Mouse (Mus musculus) forebrain, embryonic 12.5 days (tissue): ENCODE measurements around the gene Cdr2. TPM values are rescaled to one million over a fixed set of nuclear protein-coding genes. Genes with fewer than 3 reads are reported as not detected.
"Not testable (repeated sequence)": the region's sequence is repeated elsewhere in the genome, so short reads cannot be mapped to it uniquely, and the experiment has no call there.

Experiments used
- ATAC-seq: fragments of 200-750 bp; cut with Nextera tagmentation; 2 replicates; pipeline ENCODE4 v1.8.0; 2017; ENCODE audit warnings: moderate TSS enrichment; ENCODE audit not compliant: low FRiP score
- H3K27ac ChIP-seq: fragments of 300-500 bp; sonication (generic); 2 replicates; pipeline ENCODE4 v1.5.1; 2016; ENCODE audit warnings: mild to moderate bottlenecking
- H3K27me3 ChIP-seq: fragments of 300-500 bp; sonication (generic); 2 replicates; pipeline ENCODE4 v1.6.1; 2016; ENCODE audit warnings: mild to moderate bottlenecking
- H3K36me3 ChIP-seq: fragments of 300-500 bp; sonication (generic); replicated peaks from 2 replicates; pipeline ENCODE4 v1.6.1; 2016; ENCODE audit warnings: mild to moderate bottlenecking
- H3K4me1 ChIP-seq: fragments of 300-500 bp; sonication (generic); 2 replicates; pipeline ENCODE4 v1.6.1; 2016
- H3K4me2 ChIP-seq: fragments of 300-500 bp; sonication (generic); 2 replicates; pipeline ENCODE4 v1.6.1; 2016; ENCODE audit warnings: mild to moderate bottlenecking, moderate library complexity
- H3K4me3 ChIP-seq: fragments of 300-500 bp; sonication (generic); replicated peaks from 2 replicates; pipeline ENCODE4 v1.5.1; 2016; ENCODE audit warnings: mild to moderate bottlenecking
- H3K9ac ChIP-seq: fragments of 300-500 bp; sonication (generic); 2 replicates; pipeline ENCODE4 v1.6.1; 2016; ENCODE audit warnings: mild to moderate bottlenecking
- H3K9me3 ChIP-seq: fragments of 300-500 bp; sonication (generic); 2 replicates; pipeline ENCODE4 v1.6.1; 2016
- WGBS: fragments of 180-500 bp; shearing (Covaris S2); methylation state at CpG from one replicate; pipeline ENCODE4 v1.1.7; 2016; 5-methylcytosine and 5-hydroxymethylcytosine counted together
- polyA plus RNA-seq: library from polyadenylated mRNA; unstranded; fragments of >200 nt; fragmentation: Nextera tagmentation; extraction: Ambion mirVana; gene quantifications from 2 replicates; pipeline ENCODE4 v1.2.1, GENCODE M21; 2016

Cdr2 gene
- polyA plus RNA-seq, 1 experiment from 2014 or later, result 14.5 TPM

GRCm38 (mm10) chr7:120961893-120962292 lies 20.2 kb downstream of the Cdr2 start:
- Histone ChIP-seq H3K9me3 (no peaks in the 10 kb centered on the region), H3K27me3 (no peaks in the 10 kb centered on the region), H3K9ac (no peak overlapping the region), H3K4me3 (no peak overlapping the region), H3K36me3 (peaks cover 35% of the 10 kb centered on the region), H3K27ac (no peak overlapping the region), H3K4me1 (peaks cover 8% of the 10 kb centered on the region; the same call in 1 of the 2 replicates), H3K4me2 (no peak overlapping the region)
- WGBS, result 73% methylated on average over 3 of the region's 3 CpGs
- no peak for ATAC-seq

- Histone ChIP-seq H3K9me3 (no peaks in the 10 kb centered on the region), H3K4me3 (no peak overlapping the region), H3K4me2 (no peak overlapping the region), H3K27me3 (no peaks in the 10 kb centered on the region), H3K4me1 (peaks cover 8% of the 10 kb centered on the region; the same call in 1 of the 2 replicates), H3K27ac (no peak overlapping the region), H3K36me3 (peaks cover 43% of the 10 kb centered on the region), H3K9ac (no peak overlapping the region)
- no peak for ATAC-seq
- 78% methylated on average over 6 of the region's 6 CpGs for WGBS
These were observed 21.5 kb downstream of the Cdr2 start for GRCm38 (mm10) chr7:120960601-120961000.

DNA sequence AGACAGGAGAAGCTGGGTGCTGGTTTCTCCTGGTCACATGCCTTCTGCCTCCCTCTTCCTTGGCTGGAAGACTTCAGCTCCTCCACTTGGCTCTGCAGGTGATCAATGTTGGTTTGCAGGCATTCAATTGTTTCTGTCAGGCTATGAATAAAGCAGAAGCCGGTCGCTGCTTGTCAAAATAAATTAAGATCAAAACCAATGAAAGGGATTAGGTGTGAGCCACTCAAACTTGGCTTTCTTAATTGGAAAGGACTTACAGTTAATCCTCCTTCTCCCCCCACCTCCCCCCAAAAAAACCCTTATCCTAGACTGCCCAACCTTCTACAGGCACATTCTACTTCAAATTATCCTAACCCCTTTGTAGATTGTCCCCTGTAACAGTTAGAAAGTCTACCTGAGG lies 22.0 kb downstream of the Cdr2 start:
- H3K4me3 ChIP-seq, result no peak overlapping the region
- H3K9me3 ChIP-seq, result no peaks in the 10 kb centered on the region
- peaks cover 8% of the 10 kb centered on the region; the same call in 1 of the 2 replicates for H3K4me1 ChIP-seq
- no peak overlapping the region for H3K27ac ChIP-seq
- no peak overlapping the region for H3K9ac ChIP-seq
- 53% methylated on average over 2 of the region's 2 CpGs for WGBS
- H3K4me2 ChIP-seq, result no peak overlapping the region
- H3K36me3 ChIP-seq, result peaks cover 43% of the 10 kb centered on the region
- ATAC-seq, result no peak
- H3K27me3 ChIP-seq, result no peaks in the 10 kb centered on the region

GRCm38 (mm10) chr7:120953591-120953990 lies 28.5 kb downstream of the Cdr2 start:
- not testable (repeated sequence) for H3K4me1 ChIP-seq, H3K4me2 ChIP-seq, H3K4me3 ChIP-seq, ATAC-seq, H3K27ac ChIP-seq, H3K9me3 ChIP-seq, H3K27me3 ChIP-seq, H3K9ac ChIP-seq
- peaks cover 31% of the 10 kb centered on the region for H3K36me3 ChIP-seq
- WGBS, result 82% methylated on average over 7 of the region's 7 CpGs

DNA sequence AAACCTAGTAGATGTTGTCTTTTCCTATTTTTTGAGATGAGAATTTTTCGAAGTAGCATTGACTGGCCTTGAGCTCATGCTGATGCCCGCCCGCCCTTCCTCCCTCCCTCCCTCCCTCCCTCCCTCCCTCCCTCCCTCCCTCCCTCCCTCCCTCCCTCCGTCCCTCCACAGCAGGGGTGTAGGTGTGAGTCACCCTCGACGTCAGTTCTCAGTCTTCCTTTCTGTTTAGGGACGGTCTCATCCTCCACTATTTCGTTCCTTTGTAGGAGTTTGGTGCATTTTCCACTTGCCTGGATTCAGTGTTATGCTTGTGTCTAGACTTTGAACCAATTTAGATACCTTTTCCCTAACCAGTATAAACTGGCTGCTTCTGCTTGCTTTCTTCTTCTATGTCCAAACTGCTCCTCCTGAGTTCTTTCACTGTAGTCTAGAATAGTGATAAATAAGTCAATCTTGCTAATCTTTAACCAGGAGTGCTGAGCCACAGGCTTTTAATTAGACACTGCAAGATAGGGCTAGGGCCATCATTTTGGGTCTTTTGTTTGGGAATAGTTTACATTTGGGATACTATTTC lies 38.1 kb downstream of the Cdr2 start:
- no peak overlapping the region for H3K9ac ChIP-seq
- no peak for ATAC-seq
- H3K4me3 ChIP-seq, result no peak overlapping the region
- H3K27ac ChIP-seq, result no peak overlapping the region
- H3K4me1 ChIP-seq, result no peaks in the 10 kb centered on the region
- H3K4me2 ChIP-seq, result no peak overlapping the region
- peaks cover 75% of the 10 kb centered on the region for H3K36me3 ChIP-seq
- 82% methylated on average over 7 of the region's 8 CpGs for WGBS
- H3K27me3 ChIP-seq, result no peaks in the 10 kb centered on the region
- H3K9me3 ChIP-seq, result no peaks in the 10 kb centered on the region

DNA sequence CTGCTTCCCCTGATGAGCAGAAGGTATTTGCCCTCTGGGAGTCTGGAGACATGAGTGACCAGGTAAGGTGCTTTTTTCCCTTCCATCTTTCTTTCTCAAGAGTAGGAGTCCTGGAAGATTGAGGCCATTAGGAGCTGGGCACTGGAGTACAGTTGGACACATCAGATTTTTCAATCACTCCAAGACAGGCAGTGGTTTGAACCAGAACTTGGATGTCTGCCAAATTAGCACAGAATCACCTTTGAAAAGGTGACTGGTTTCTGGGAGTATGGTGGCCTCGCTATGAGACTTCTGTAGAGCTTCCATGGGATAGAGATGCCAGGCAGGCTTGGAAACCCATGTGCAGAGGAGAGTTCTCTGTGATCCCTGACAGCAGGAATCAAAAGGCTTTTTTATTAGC lies 39.6 kb downstream of the Cdr2 start:
- Histone ChIP-seq H3K4me2 (no peak overlapping the region), H3K9me3 (no peaks in the 10 kb centered on the region), H3K4me1 (no peaks in the 10 kb centered on the region), H3K4me3 (no peak overlapping the region), H3K36me3 (peaks cover 79% of the 10 kb centered on the region), H3K27me3 (no peaks in the 10 kb centered on the region), H3K27ac (no peak overlapping the region), H3K9ac (no peak overlapping the region)
- WGBS, result 82% methylated on average over 1 of the region's 1 CpGs
- ATAC-seq, result no peak

GRCm38 (mm10) chr7:120941214-120941613 lies 40.9 kb downstream of the Cdr2 start:
- Histone ChIP-seq H3K4me2 (no peak overlapping the region), H3K27me3 (no peaks in the 10 kb centered on the region), H3K4me1 (no peaks in the 10 kb centered on the region), H3K4me3 (no peak overlapping the region), H3K9ac (no peak overlapping the region), H3K9me3 (no peaks in the 10 kb centered on the region), H3K36me3 (peaks cover 86% of the 10 kb centered on the region), H3K27ac (no peak overlapping the region)
- no peak for ATAC-seq
- WGBS, result 91% methylated on average over 6 of the region's 6 CpGs

DNA sequence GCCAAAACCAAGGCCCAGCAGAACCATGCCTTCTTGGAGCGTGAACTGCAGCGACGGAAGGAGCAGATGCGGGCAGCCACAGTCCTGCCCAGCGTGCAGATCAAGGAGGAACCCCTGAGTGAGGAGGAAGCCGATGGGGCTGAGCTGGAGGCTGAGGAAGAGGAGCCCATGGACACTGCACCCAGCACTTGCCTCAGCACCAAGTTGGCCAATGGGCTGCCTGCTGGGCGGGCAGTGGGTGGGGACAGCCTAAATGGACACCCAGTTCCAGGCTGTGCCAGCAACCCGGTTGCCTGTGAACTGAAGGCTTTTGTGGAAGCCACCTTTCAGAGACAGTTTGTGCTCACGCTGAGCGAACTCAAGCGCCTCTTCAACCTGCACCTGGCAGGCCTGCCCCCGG lies 41.8 kb downstream of the Cdr2 start:
- no peaks in the 10 kb centered on the region for H3K4me1 ChIP-seq
- H3K27ac ChIP-seq, result no peak overlapping the region
- no peak for ATAC-seq
- peaks cover 92% of the 10 kb centered on the region for H3K36me3 ChIP-seq
- 92% methylated on average over 12 of the region's 12 CpGs for WGBS
- no peak overlapping the region for H3K4me2 ChIP-seq
- H3K4me3 ChIP-seq, result no peak overlapping the region
- H3K9me3 ChIP-seq, result no peaks in the 10 kb centered on the region
- no peaks in the 10 kb centered on the region for H3K27me3 ChIP-seq
- no peak overlapping the region for H3K9ac ChIP-seq

DNA sequence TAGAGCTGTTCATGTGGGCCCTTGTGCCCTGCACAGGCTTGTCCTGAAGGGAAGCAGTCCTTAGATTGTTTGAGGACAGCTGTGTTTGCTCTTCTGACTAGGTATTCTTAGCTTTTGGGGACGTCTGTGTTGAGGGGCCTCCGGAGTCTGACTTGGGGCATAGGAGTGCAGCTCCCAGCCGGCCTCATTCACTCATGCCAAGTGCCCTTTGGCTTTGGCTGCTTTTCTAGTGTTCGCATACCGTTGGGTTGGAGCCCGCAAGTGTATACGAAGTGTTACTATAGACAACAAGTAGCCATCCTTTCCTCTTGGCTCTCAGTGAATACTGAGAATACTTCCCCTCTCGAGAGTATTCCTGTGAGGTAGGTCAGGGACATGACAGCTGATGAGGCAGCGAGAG lies 43.9 kb downstream of the Cdr2 start:
- H3K9me3 ChIP-seq, result no peaks in the 10 kb centered on the region
- no peak overlapping the region for H3K4me3 ChIP-seq
- no peaks in the 10 kb centered on the region for H3K27me3 ChIP-seq
- H3K27ac ChIP-seq, result no peak overlapping the region
- H3K9ac ChIP-seq, result no peak overlapping the region
- H3K4me1 ChIP-seq, result no peaks in the 10 kb centered on the region
- no peak overlapping the region for H3K4me2 ChIP-seq
- ATAC-seq, result no peak
- WGBS, result 92% methylated on average over 9 of the region's 9 CpGs
- peaks cover 99% of the 10 kb centered on the region for H3K36me3 ChIP-seq

- no peak overlapping the region for H3K4me3 ChIP-seq
- ATAC-seq, result no peak
- peaks cover 99% of the 10 kb centered on the region for H3K36me3 ChIP-seq
- H3K9ac ChIP-seq, result no peak overlapping the region
- H3K27ac ChIP-seq, result no peak overlapping the region
- H3K4me2 ChIP-seq, result no peak overlapping the region
- H3K4me1 ChIP-seq, result no peaks in the 10 kb centered on the region
- WGBS, result 91% methylated on average over 4 of the region's 4 CpGs
- no peaks in the 10 kb centered on the region for H3K27me3 ChIP-seq
- no peaks in the 10 kb centered on the region for H3K9me3 ChIP-seq
These were observed 45.6 kb downstream of the Cdr2 start for GRCm38 (mm10) chr7:120936522-120936921.

- H3K27ac ChIP-seq, result no peak overlapping the region
- no peak overlapping the region for H3K4me2 ChIP-seq
- H3K9me3 ChIP-seq, result no peaks in the 10 kb centered on the region
- H3K9ac ChIP-seq, result no peak overlapping the region
- WGBS, result 35% methylated on average over 5 of the region's 5 CpGs
- H3K36me3 ChIP-seq, result peaks cover 96% of the 10 kb centered on the region
- ATAC-seq, result no peak
- no peak overlapping the region for H3K4me3 ChIP-seq
- H3K27me3 ChIP-seq, result no peaks in the 10 kb centered on the region
- no peaks in the 10 kb centered on the region for H3K4me1 ChIP-seq
These were observed 47.4 kb downstream of the Cdr2 start for GRCm38 (mm10) chr7:120934716-120935115.

- H3K4me3 ChIP-seq, result no peak overlapping the region
- peaks cover 96% of the 10 kb centered on the region for H3K36me3 ChIP-seq
- WGBS, result 95% methylated on average over 5 of the region's 5 CpGs
- H3K27me3 ChIP-seq, result no peaks in the 10 kb centered on the region
- H3K4me1 ChIP-seq, result no peaks in the 10 kb centered on the region
- no peak overlapping the region for H3K9ac ChIP-seq
- ATAC-seq, result no peak
- H3K9me3 ChIP-seq, result no peaks in the 10 kb centered on the region
- H3K27ac ChIP-seq, result no peak overlapping the region
- no peak overlapping the region for H3K4me2 ChIP-seq
These were observed 48.4 kb downstream of the Cdr2 start for GRCm38 (mm10) chr7:120933680-120934195.

GRCm38 (mm10) chr7:120933110-120933509 lies 49.0 kb downstream of the Cdr2 start:
- Histone ChIP-seq H3K9ac (no peak overlapping the region), H3K4me1 (no peaks in the 10 kb centered on the region), H3K9me3 (no peaks in the 10 kb centered on the region), H3K4me2 (no peak overlapping the region), H3K27me3 (no peaks in the 10 kb centered on the region), H3K36me3 (peaks cover 96% of the 10 kb centered on the region), H3K4me3 (no peak overlapping the region), H3K27ac (no peak overlapping the region)
- WGBS, result 91% methylated on average over 7 of the region's 7 CpGs
- ATAC-seq, result no peak
